Mouse (Mus musculus) T-helper 17 cell (primary cell): ENCODE results near the gene Vmn1r198.
"Not testable (repeated sequence)": the region's sequence is repeated elsewhere in the genome, so short reads cannot be mapped to it uniquely, and the experiment has no call there.

Experiments
- in situ Hi-C, 2 experiments: fragments of 300-600 bp; cut with MboI, MseI; formaldehyde crosslinking; loops; 1 replicate in 1 of 2; 2 replicates in 1 of 2; pipeline ENCODE4 v1.15.1; 2025; ENCODE audit warnings: high pct_unique_total_duplicates in 2 of 2

Vmn1r198 gene

DNA sequence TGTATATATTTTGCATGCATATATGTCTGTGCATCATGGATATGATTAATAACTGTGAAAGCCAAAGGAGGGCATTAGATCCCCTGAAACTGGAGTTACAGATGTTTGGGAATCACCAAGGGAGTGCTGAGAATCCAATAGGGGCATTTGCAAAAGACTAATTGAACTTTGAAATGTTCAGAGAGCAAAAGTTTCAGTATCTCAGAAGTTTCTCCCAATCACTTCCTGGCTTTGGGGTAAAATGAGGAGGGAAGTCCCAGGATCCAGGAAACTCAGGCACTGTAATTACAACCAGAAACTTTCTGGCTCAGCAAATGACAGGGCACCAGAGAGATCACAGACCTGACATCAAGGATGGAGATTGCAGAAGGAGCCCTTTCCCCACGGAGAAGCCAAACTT lies at the start of gene Vmn1r198:
TSS of gene Vmn1r198 (plus strand) at position 301 of the 400 bp plus-strand sequence.
- in situ Hi-C loops, result no loop called here

DNA sequence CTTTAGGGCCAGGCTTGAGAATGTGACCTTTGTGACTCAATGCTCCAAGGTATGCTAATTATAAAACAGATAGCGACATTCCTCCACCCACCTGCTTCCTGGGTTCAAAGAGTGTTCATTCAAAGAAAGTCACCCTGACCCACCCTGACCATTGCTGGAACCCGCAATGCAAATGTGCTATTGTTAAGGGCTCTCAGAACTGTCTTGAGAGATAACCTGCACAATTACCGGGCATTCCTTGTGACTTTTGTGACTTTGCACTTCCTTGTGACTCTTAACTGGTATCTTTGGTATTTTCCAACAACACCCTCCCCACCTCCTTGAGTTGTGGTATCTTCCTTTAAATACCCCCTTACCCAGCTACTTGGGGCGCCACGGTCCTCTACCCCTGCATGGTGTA lies 42.1 kb upstream of the Vmn1r198 start:
- in situ Hi-C loops, result not testable (repeated sequence)

DNA sequence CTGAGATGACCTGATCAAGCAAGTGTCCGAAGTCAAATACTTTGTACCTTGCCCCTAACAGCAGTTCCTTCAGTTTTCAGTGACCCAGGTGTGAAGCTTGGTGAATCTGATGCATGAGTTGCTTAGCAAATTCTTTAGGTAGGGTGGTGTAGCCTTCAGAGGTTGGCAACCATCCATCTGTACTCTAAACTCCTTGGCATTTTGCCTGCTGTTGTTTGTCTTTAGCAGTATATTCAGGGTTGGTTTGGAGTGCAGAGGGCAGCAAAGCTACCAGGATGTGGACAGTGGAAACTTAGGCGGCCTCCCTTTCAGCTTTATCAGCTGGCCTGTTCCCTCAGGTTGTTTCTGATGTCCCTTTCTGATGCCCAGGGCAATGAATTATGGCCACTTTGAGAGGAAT lies 34.8 kb upstream of the Vmn1r198 start:
- in situ Hi-C loops, result no loop called here

DNA sequence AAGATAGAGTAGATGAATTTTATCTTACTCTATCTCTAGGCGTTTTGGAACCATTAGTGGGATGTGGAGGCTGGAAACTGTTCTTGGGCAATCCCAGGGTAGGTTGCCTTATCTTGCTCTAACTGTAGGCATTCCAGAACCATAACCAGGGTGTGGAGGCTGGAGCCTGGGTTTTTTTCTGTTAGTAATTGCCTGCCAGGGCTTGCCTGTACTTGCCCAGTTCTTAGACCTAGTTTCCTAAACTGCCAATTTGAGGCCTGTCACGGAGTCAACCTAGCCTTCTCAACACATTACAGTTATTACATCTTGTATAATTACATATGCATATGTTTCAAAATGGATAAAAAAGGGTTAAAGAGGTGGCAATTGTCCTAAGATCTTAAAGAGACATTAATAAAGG lies 32.8 kb upstream of the Vmn1r198 start:
- in situ Hi-C loops, result no loop called here

DNA sequence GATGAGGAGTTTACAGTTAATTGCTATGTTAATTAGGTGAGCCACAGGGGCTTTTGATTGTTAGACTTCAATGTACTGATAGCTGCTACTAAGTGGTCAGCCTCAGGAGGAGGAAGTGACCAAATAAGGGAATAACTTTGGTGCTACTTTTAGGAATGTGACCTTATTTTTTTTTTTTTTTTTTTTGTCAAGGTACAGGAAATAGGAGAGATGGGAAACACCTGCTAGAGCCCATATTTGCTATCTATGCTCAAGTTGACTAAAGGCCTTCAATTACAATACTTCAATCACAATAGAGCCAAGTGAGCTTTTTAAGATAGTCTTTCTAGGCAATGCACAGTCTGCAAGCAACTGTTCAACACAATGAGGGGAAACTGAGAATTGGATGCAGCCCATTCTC lies 30.1 kb upstream of the Vmn1r198 start:
- in situ Hi-C loops, result no loop called here

GRCm38 (mm10) chr13:22324289-22324688 lies 25.9 kb upstream of the Vmn1r198 start, which contains the start of gene Vmn1r197:
TSS of gene Vmn1r197 (plus strand) at chr13:22324589.
- in situ Hi-C loops, result no loop called here

- in situ Hi-C loops, result no loop called here
Measured at GRCm38 (mm10) chr13:22333269-22333668, 16.9 kb upstream of the Vmn1r198 start.

DNA sequence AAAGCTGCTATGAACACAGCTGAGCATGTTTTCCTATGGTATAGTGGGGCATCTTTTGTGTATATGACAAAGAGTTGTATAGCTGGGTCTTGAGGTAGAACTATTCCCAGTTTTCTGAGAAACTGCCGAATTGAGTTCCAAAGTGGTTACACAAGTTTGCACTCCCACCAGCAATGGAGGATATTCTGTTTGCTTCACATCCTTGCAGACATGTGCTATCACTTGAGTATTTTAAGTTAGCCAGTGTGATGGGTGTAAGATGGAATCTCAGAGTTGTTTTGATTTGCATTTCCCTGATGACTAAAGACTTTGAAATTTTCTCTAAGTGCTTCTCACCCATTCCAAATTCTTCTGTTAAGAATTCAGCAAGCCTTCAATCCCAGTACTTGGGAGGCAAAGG lies 14.6 kb upstream of the Vmn1r198 start:
- in situ Hi-C loops, result no loop called here

DNA sequence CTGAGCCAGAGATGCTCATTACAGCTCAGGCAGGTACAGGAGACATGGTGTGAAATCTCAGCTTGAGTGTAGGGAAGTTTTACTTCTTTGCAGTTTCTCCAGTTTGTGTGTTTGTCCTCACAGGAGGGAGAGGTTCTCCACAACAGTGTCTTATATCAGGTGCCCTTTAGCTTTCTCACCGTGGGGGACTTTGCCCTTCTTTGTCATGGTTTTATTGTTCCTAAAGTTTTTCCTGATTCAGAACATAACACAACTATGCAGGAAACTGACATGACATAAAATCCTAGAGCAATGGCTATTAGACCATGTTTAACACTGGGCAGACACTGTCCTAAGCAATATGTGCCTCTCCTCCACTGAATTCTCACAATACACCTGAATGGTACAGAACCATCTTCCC lies 649 bp downstream of the Vmn1r198 start:
- in situ Hi-C loops, result no loop called here

- in situ Hi-C loops, result no loop called here
Measured at GRCm38 (mm10) chr13:22379518-22379917, 29.4 kb downstream of the Vmn1r198 start, which contains the start of gene Vmn1r199. TSS of gene Vmn1r199 (plus strand) at chr13:22379818.

DNA sequence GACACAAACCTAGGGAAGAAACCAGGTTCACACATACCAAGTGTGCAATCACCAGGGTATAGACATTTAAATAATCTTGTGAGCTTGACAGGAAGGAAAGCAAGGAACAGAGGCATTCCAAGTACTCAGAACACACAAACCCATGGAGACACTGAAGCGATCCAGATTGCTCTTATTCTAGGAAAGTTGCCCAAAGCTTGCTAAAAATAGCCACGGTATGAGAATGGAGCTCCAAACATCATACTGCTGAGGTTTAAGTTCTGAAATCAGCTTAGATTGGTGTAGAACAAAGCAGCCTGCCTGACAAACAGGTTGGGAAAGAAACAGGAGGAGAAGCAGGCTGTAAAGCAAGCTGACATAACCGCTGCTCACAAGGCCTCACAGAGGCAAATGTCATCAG lies 31.0 kb downstream of the Vmn1r198 start:
- in situ Hi-C loops, result not testable (repeated sequence)

GRCm38 (mm10) chr13:22383401-22383800 lies 33.2 kb downstream of the Vmn1r198 start:
- in situ Hi-C loops, result no loop called here

DNA sequence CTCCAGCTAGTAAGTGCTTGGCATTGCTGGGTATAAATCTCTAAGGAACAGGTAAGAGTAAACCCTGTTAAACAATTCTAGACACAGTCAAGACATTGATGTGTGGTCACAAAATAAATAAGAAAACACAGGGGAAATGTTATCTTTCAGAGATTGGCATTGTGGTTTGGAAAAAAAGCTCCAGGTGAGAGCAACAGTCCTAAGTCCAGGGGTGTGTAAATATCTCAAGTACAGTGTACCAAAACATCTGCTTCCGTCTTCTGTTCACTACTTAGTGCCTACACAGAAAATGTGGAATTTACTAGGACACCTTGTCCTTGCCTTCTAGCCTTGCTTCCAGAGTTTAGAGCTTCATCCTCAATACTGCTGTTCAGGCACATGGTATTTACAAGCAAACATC lies 36.9 kb downstream of the Vmn1r198 start:
- in situ Hi-C loops, result no loop called here

GRCm38 (mm10) chr13:22390073-22390472 lies 39.9 kb downstream of the Vmn1r198 start, which contains the start of gene Vmn1r200:
TSS of gene Vmn1r200 (plus strand) at chr13:22390373.
- in situ Hi-C loops, result no loop called here

DNA sequence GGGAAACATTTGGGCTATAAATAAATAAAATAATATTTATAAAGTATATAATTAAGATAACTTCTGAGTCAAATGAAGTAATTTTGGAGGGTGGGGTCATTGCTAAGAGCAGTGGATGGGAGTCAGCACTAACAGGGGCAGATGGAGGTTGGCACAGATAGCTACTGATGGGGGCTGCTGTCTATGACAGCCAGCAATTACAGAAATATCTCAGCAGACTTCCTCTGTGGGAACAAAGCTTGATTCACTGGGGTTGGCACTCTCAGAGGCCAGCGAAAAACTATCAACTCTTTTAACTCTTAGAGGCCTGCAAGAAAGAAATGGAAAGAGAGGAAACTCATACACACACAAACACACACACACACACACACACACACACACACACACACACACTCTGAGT lies 52.8 kb downstream of the Vmn1r198 start:
- in situ Hi-C loops, result loop anchor here in 1 of 2 experiments (5.0 to 10.0 kb wide), 2 partner anchors 49 to 1158 kb away; no protein-coding TSS in a partner anchor
